Mouse (Mus musculus) frontal cortex, adult 2 months (tissue): ENCODE results near the gene Cx3cl1. TPM values are rescaled to one million over a fixed set of nuclear protein-coding genes. Genes with fewer than 3 reads are reported as not detected.
A peak's percentile ranks its signal among the peaks of the same experiment; 100 is the strongest.

ENCODE experiments used
- DNase-seq, 2 experiments: peaks; one replicate each; pipeline ENCODE4 v3.0.0; 2022; ENCODE audit warnings: low spot score in 1 of 2; ENCODE audit errors: extremely low spot score in 1 of 2
- polyA plus RNA-seq: library from polyadenylated mRNA; depleted of rRNA; stranded (reverse); fragments of >200 nt; gene quantifications from 2 replicates; pipeline ENCODE4 v1.2.3, GENCODE M21; 2012

Gene Cx3cl1
- polyA plus RNA-seq, 1 experiment: 470 TPM

DNA sequence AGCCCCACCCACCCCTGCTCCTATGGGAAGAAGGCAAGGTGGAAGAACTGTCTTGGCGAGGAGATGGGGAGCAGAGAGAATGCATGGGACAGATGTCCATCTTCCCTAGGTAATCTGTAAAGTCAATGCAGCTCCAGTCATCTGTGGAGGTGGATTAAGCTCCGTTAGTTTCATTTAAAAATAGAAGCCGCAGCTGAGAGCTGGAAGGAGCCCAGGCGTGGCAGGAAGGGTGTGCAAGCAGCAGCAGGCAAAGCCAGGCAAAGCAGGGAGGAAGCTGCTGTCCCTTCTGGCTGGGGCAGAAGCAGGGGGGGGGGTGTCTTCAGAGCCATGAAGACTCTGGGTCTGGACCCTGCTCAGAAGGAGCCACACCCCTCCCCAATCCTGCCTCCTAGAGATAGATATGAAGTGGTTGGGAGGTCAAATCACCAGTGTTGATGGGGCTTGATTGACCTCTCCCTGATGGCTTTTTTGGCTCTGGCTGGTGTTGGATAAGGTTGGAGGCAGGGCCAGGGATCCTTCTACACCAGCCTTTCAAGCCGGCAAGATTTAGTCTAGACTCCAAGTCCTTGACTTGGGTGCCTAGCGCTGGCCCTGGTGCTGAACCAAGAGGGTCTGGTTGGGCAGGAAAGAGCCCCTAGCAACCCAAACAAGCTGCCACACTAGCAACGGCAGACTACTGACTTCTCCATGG, 28.6 kb downstream of the Cx3cl1 start:
- DNase-seq: peak; percentile 64 to 80

DNA sequence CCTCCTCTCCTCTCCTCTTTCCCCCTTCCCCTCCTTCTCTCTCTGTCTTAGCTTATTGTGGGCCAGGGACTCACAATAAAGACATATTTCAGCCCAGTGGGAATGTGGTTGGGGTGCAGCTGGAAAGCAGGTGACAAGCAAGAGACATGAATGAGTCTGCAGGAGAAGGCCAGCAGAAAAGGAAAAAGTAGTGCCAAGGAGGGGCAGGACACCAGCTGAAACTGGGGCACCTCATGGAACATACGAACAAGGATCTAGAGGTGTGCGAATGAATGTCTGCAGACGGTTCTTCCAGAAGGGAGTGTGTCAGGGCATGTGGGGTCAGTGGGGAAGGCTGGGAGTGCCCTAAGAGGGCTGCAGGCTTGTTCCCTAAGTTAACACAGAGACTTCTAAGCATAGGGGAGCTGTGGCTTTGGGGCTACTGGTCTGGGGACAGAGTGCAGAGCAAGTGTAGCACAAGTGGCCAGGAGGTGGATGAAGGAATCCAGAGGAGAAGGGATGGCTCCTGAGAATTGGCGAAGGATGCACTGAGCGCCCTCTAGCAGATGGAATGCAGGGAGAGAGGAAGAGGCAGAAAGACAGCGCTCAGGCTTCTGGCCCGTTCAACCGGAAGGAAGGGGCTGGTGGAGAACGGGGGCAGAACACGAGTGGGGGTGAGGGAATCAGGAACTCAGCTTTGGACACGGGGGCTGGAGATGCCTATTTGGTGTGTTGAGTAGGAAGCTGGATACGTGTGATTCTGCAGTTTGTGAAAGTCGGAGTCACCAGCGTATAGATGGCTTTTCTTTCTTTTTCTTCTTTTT, 29.7 kb downstream of the Cx3cl1 start:
- peak; percentile 64 to 86 for DNase-seq

DNA sequence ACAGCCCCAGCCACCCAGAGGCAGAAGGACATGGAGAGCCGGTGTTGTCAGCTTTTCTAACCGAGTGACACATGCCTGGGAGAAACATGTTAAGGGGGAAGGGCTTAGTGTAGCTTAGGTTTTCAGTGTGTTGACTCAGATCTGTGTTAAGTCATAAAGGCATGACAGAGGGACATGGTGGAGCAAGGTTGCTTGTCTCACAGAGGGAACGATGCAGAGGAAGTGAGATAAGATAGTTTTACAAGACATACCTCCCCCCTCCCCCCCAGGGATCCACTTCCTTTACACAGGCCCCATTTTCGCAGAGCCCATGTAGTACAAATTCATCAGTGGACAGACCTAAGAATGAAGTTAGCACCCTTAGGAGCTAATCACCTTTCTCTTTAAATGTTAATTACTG, 30.6 kb downstream of the Cx3cl1 start:
- DNase-seq: no peak

DNA sequence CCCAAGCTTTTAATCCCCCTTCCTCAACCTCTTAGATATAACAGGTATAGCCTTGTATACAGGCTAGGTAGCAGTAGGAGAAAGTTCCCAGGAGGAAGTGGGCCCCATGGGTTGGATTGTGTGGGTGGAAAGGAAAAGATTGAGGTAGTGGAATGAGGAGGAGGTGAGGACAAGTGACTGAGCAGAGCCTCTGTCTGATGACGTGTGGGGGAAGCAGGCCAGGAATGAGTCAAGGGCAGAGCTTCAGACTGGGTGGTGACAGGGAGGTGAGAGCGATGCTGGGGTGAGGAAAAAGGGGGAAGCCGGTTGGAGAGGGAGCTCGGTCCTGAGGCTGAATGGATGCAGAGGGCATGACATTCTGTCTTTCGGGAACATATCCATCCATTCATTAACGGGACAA, 31.7 kb downstream of the Cx3cl1 start:
- DNase-seq: peak in 1 of 2 experiments; percentile 81

DNA sequence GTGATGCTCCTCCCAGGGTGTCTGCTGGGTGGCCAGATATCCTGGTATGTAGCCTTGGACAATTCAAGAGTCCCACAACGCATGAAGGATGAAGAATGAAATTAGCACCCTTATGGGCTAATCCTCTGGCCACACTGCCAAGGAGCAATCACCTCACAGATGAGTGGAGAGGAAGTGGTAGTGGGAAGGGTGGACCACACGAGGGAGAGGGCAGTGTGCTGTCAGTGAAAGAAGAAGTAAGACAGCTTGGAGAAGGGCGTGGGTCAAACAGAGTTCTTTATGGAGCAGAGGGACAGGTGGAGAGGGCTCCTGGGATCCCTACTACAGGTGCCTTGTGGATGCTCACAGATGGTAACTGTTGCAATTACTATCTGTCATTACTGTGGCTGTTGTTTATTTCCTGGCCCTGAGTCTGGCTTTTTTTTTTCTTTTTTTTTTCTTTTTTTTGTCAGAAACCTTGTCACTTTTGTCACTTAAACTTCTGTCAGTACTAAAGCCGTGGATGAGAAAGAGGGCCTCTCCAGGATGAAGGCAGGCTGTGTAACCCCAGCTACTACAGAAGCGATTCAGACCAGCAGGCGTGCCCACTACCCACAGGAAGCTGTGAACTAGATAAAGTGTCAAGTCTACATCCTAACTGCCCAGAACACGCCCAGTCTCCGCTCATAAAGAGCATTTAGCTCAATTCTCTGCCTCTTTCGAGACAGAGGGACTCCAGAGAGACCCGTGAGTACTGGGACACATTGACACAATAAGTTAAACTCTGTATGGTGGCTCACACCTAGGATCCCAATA, 32.9 kb downstream of the Cx3cl1 start:
- DNase-seq: no peak

DNA sequence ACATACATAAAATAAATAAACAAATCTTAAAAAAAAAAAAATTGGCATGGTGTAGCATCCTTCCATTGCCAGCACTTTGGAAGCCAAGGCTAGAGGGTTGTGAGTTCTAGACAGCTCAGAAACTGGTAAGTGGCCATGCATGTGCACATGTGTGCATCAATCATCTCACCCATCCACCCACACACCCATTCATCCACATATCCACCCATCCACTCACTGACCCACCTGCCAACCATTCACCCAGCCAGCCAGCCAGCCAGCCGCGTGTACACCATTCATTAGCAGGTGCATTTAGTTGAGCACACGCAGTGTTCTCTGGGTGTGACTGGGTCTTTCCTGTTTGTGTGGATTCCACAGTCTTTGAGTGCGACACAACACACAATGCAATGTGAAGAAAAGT, 34.0 kb downstream of the Cx3cl1 start:
- no peak for DNase-seq

DNA sequence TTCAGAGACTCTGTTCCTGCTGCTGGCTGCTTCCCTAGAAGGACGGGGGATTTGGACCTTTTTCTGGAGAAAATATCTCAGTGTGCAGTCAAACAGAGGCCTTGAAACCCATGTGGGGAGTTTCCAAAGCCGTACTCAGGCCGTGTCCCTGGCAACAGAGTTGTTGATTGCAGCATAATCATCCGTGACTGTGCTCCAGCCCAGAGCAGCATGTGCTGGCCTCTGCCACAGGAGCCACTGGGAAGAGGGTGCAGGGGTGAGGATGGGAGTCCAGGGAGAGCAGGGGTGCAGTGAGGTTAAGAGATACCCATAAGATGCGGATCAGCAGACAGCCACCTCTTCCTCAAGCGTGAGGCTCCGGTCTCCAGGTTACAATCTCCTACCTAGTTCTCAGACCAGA, 35.7 kb downstream of the Cx3cl1 start:
- no peak for DNase-seq

DNA sequence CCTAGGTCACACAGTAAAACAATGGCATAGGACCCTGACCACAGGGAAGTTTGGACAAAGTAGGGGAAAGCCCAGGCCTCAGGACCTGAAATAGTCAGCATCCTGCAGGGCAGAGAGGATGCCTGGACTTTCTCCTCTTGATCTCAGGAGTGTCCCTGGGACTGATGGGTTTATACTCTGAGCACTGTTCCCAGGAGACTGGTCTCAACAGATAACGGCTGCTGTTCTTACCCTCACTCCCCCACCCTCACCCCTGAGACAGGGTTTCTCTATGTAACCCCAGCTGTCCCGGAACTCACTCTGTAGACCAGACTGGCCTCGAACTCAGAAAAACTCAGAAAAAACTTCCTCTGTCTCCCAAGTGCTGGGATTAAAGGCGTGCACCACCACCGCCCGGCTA, 36.6 kb downstream of the Cx3cl1 start:
- DNase-seq: no peak

DNA sequence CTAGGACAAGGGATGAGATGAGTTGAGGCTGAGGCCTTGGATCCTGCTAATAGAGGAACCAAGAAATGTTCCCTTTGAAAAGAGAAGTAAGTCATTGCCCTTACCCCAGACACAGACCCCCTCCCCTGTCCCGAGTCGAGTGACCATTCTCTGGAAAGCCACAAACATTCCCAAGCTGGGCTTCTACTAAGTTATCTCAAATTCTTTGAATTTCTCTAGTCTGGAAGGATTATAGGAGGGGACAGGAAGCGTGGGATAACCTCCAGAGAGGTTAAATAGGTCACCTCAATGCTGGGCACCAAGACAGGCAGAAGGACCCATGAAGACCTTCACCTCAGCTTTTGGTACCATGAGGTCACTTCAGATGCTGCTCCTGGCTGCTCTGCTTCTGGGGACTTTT, 38.3 kb downstream of the Cx3cl1 start, which contains the start of gene Ccl17:
TSS of gene Ccl17 (plus strand) at position 301 of the 400 bp plus-strand sequence.
- DNase-seq: no peak

DNA sequence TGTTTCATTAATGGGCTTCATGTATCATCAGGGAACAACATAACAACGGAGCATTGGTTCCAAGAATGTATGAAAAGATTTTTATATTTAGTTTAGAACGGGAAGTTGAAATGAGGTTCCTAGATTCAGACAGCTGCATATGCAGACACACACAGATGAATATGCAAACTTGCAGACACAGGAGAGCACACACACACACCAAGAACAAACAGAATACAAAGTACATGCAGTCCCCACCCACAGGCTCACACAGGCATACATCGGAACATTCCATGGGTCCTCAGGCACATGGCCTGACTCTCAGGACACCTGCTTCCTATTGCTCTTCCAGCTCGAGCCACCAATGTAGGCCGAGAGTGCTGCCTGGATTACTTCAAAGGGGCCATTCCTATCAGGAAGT, 39.0 kb downstream of the Cx3cl1 start:
- DNase-seq: no peak

DNA sequence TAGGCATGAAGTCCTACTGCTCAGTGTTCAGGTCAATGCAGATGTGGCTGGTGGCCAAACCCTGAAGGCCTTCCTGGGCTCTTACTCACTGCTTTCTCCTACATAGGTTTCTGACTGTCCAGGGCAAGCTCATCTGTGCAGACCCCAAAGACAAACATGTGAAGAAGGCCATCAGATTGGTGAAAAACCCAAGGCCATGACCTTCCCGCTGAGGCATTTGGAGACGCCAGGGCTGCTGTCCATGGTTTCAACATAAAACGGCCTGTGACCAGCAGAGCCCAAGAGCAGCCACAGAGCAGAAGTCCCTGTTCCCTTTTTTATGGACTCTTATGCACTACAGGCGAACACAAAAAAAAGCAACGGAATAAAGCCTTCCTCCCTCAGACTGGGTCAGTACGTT, 39.8 kb downstream of the Cx3cl1 start:
- no peak for DNase-seq

DNA sequence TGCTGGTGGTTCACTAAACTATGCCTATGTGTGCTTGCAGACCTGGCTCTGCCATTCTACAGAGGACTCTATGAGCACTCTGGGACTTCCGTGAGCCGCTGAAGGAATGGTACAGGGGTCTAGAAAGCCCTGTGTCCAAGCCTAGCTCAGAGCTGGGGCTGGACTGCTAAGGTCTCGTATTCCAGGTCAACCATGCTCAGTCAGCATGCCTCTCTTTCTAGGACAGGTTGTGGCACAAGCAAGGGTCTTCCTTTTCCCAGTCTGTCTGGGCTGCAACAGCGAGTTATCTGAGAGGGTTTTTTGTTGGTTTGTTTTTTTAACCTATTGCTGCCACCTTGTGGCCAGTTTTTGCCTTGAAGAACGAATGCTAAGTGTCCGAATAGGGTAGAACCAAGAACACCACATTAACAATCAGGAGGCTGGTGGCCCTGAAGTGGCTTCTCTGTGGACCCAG, 40.9 kb downstream of the Cx3cl1 start:
- DNase-seq: peak; percentile 81 to 97

DNA sequence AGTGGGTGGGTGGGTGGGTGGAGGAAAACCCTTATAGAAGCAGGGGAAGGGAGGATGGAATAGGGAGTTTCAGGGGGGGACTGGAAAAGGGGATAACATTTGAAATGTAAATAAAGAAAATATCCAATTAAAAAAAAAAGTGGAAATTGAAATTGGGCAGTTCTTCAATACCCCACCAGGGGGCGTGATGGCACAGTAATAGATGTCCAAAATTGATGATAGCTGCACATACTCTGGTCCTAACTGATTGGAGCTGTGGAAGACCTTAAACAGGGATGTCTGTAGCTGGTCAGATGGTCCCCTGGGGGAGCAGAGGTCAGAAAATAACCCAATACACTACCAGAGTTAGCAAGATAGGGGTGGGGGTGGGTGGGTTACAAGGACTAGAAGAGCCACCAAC, 42.7 kb downstream of the Cx3cl1 start:
- peak in 1 of 2 experiments; percentile 62 for DNase-seq

DNA sequence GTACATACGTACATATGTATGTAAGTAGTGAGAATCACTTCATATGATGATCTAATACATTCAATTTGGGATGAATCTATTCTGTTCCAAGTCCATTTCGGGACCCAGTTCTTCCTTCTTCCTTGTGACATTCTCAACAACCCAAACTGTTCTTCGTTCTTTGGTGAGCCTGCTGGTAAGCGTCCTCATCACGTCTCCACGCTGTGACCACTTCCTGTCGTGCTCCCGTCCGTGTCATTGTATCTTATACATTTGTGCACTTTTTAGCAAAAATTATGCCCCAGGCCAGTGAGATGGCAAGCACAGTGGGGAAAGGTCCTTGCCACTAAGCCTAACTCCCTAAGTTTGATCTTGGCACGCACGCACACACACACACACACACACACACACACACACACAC, 46.1 kb downstream of the Cx3cl1 start:
- no peak for DNase-seq

DNA sequence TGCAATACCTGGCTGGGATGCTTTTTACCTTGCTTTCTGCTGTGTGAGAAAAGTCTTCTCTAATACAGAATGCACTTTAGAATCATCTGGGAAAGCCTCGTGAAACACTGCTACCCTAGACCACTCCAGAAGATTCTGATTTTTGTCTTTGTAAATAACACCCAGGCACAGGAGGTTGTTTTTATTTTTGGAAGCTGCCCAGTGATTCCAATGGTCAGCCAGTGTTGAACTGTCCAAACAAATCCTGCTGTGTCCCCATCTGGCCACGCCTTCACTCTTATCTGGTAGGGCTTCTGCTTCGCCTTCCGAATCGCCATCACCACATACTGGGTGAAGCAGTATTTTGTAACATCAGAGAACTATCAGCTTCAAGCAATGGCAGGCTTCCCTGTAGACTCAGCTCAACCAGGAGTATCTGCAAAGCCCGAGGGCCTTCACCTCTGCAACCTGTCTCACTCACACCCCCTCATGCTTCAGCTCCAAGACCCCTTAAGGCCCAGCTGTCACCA, 47.9 kb downstream of the Cx3cl1 start:
- DNase-seq: no peak

DNA sequence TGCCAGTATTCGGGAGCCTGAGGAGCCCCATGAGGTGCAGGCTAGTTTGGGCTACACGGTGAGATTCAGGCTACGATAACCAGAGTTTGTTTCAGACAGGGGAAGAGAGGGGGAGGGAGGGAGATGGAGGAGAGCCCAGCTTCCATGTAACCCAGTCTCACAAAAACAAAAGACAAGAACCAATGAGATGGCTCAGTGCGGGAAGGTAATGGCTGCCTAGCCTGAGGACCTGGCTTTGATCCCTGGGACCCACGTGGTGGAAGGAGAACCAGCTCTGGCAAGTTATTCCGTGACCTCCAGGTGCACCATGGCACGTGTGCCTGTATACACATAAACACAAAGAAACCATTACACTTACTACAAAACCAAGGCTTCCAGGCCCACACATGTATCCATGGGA, 48.7 kb downstream of the Cx3cl1 start:
- DNase-seq: no peak

DNA sequence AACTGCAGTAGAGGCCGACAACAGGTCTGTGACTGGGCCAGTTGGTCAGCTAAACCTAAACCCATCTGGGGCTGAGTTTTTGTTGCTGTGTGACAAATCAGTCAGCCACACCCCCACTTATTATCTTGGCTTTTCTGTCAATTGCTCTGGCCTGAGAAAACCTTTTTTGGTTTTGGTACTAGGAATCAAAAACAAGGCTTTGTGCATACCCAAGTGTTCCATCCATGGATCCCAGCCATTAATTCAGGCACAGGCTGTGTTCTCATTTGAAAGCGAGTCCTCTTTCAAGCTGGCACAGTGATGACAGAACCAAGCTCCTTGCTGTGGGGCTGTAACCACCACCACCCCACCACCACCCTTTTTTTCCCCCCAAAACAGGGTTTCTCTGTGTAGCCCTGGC, 49.6 kb downstream of the Cx3cl1 start:
- no peak for DNase-seq

DNA sequence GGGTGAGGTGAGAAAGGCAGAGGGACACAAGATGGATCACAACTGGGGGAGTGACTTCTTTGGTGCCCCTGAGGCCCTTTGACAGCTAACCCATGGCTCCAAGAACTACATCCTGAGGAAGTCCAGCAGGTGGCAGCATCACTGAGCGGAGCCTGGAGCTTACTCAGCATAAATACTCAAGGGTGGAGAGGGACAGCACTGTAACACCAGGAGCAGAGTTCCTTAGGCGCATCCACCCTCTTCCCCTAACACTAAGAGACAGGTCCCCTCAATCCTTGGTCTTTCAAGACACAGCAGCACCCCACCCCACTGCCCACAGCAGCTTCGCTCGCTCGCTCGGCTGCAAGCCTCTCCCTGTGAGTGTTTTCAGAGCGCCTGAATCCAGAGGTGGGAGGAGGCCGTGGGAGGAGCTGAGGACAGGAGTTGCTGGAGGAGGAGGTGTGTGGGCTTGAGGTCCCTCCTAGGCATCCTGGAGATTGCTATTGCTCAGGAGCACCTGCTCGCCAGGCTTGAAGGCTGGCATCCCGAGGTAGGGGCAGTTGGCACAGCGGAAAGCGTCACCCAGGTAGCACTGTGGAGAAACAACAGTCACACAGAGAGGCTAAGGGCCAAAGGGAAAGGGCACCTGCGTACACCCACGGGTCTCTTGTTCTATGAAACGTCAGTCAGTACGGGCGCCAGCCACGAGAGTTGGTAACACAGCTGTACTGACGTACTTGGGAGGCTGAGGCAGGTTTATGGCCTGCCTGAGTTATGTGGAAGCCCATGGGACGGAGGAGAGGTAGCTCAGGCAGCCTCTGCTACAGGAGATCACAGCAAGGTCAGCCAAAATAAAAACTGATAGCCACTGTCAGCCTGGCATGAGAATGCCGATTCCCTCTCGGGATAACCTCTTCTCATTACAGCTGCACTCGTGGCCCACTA, 51.1 kb downstream of the Cx3cl1 start:
- DNase-seq: peak in 1 of 2 experiments; percentile 74

DNA sequence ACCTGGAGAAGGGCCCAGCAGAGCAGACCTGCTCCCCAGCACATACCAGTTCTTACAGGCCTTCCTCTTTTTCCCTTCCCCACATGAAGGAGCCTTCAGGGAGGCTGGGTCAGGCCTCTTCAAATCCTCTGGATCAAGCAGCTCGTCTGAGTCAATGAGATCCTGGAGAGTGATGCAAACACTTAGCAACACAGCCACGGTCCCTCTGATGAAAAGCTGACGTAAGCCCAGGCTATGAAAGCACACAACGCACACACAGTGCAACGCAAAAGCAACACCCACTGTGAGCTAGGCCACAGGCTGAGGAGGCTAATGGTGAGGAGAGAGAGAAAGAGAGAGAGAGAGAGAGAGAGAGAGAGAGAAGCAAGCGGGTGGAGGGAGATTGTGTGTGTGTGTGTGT, 53.4 kb downstream of the Cx3cl1 start:
- no peak for DNase-seq

DNA sequence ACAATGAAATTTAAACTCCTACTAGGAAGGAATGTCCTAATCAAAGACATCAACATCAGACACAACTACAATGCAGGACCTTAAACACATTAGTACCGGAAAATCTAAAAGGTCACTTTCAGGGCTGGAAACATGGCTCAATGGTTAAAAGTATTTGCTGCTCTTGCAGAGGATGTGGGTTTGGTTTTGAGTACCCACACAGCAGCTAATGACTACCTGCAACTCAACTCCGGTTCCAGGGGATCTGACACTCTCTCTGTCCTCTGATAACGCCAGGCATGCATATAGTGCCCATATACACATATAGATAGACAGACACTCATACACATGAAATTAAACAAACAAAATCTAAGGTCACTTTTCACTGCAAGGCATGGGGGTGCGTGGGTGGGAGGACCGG, 54.4 kb downstream of the Cx3cl1 start:
- DNase-seq: no peak
